Comparison of ENCODE assay signal across 14 mouse cellular contexts in genomic region chr2:5769630-5770029, GRCm38 (mm10). TPM values are rescaled to one million over a fixed set of nuclear protein-coding genes. Genes with fewer than 3 reads are reported as not detected.
DNase-seq lines count a peak whose midpoint lies in the region; ATAC-seq lines count a peak whose summit lies in the region.
"Had no signal": no experiment of that assay in that cellular context is flagged by ENCODE, and none has a peak within 500 bp of the region (broad histone marks: within the 10 kb centered on the region; RNA-seq: fewer than 3 reads in every experiment).

No protein-coding gene starts in this region.

- peak; percentile 7 for DNase-seq in lung, postnatal 25 days (ENCODE audit: low spot score)
- no peak for DNase-seq in lung, postnatal 14 days
- DNase-seq in B cell, adult 2 months: peak; percentile 46 to 53
- DNase-seq in urinary bladder, postnatal 4 days (ENCODE audit: low spot score in 2 of 2): no peak
- no peak for DNase-seq in frontal cortex, postnatal 36 days (ENCODE audit: low spot score in 2 of 2)
- DNase-seq in gastrocnemius, adult 18-20 months (ENCODE audit: low spot score): no peak
- DNase-seq: adrenal gland, postnatal 25 days; cerebellum, adult 8-10 months; gastrocnemius, postnatal 14 days; kidney, adult 9 months; kidney, postnatal 25 days; liver, embryonic 13.5 days had no signal

- ATAC-seq in common myeloid progenitor, adult 5-6 weeks (replicated peaks; ENCODE audit: low read depth, poor library complexity, severe bottlenecking): peak; percentile 82
- ATAC-seq in monocyte, adult 5-6 weeks (replicated peaks; ENCODE audit: insufficient number of reproducible peaks, low FRiP score, low TSS enrichment, poor library complexity, severe bottlenecking): peak; percentile 57; the same call in 1 of the 2 replicates

RNA-seq across cellular contexts. Expression of gene Camk1d, which starts 55.3 kb away (rescaled TPM):
- total RNA-seq in common myeloid progenitor, adult 5-6 weeks (2017): 6.0 and 9.1 TPM in 2 replicates
- total RNA-seq in monocyte, adult 5-6 weeks (2017): 24.0 to 36.7 TPM (median 29.4 TPM) in 3 replicates
- 1 to 10 TPM in 1 of 2 experiments, under 1 TPM in 1; 0.82 to 2.0 TPM for total RNA-seq in gastrocnemius, adult 18-20 months (2021)

Comparison
In these comparisons a context has a peak if more than half of its experiments do, and no peak if none do; other contexts are left out.
1. DNase-seq: peak in lung, postnatal 25 days (single experiment) and B cell, adult 2 months (2 of 2); none in lung, postnatal 14 days (single experiment), urinary bladder, postnatal 4 days (0 of 2), frontal cortex, postnatal 36 days (0 of 2) and gastrocnemius, adult 18-20 months (single experiment).